Mouse (Mus musculus): ENCODE results near the gene Rint1. TPM values are rescaled to one million over a fixed set of nuclear protein-coding genes. Genes with fewer than 3 reads are reported as not detected.

Gene Rint1
- polyA plus RNA-seq (2012; rRNA removed), result 6.3 and 11.1 TPM in 2 replicates

DNA sequence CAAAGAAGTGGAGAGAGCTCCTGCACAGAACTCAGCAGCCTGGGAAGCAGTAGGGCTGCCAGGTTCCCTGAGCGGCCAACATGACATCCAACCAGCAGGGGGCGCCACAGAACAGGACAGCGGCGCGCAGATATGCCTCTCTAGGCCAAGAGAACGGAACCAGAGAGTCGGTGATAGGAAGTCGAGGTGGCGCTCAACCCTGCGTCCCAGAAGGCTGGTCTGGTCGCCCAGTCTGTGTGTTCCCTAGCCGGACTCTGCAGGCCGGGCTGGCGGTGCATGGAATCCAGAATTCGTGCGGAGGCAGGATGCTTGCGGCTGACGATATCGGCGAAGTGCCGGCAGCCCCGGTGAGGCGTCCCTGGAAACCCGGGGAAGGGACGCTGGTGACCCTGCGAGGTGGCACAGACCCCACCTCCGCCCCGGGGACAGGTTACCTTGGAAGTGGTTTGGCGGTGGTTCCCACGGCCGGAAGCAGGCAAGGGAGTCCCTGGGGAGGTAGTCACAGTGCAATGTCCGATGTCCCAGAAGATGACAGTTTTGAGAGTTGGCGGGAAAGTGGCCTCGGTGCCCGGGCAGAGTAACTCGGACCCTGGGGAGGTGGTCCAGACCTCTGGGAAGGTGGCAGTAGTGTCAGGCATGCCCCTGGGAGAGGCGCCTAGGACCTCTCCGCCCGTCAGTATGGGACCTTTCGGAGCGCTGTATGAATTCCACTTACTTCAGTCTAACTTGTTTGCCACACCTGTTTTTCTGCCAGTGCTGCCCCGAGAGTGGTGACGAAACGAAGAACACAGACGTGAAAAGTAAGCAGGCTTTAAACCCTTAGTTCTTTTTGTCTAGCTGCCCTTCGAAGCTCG lies at the start of gene Rint1:
Rint1 (plus strand) TSS at position 176 of the 854 bp plus-strand sequence.
- DNase-seq (ENCODE audit: low read depth, low spot score), result peak; percentile 91
- 1% methylated on average over 47 of the region's 47 CpGs for WGBS

GRCm38 (mm10) chr5:23743261-23743660 lies 44.2 kb upstream of the Rint1 start:
- 96% methylated on average over 12 of the region's 12 CpGs for WGBS
- DNase-seq (ENCODE audit: low read depth, low spot score), result no peak

GRCm38 (mm10) chr5:23749882-23750281 lies 37.6 kb upstream of the Rint1 start:
- DNase-seq (ENCODE audit: low read depth, low spot score), result no peak
- WGBS, result 63% methylated on average over 2 of the region's 2 CpGs

DNA sequence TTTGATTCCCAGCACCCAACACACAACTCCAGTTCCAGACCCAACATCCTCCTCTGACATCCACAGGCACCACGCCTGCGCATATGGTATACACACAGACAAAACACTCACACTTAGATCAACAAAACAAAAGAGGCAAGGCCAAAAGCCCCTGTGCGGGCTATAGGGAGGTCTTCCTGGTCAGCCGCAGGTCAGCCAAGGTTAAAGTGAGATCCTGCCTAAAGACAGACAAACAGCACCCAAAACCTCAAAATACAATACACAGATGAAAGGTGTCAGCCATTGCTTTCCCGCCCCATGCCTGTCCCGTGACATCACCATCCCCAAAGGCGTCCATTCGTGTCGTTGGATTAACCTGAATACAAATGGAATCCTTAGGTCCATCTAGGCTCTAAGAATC lies 31.9 kb upstream of the Rint1 start:
- DNase-seq (ENCODE audit: low read depth, low spot score), result no peak
- 98% methylated on average over 9 of the region's 9 CpGs for WGBS

GRCm38 (mm10) chr5:23756368-23756767 lies 31.1 kb upstream of the Rint1 start:
- 95% methylated on average over 4 of the region's 4 CpGs for WGBS
- DNase-seq (ENCODE audit: low read depth, low spot score), result no peak

- WGBS, result 42% methylated on average over 2 of the region's 2 CpGs
- no peak for DNase-seq (ENCODE audit: low read depth, low spot score)
Measured at GRCm38 (mm10) chr5:23758633-23759032, 28.9 kb upstream of the Rint1 start.

- WGBS, result 91% methylated on average over 6 of the region's 6 CpGs
Measured at GRCm38 (mm10) chr5:23762531-23762930, 25.0 kb upstream of the Rint1 start.

DNA sequence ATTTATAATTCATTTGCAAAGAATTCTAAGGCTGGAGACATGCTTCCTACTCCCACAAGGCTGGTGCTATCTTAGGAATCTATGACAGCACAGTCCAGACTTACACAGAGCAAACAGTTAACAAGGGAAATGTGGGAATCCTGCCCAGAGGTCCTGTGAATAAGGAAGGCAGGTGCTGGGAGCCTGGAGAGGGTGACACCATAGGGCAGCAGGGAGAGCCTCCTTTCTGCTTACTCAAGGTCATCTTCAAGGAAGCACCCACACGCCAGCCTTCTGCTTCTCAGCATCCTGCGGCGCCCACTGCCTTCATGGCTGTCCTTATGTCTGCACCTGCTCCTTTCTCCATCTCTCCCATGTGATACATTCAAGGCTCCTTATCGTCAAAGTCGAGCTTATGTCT lies 23.0 kb upstream of the Rint1 start:
- DNase-seq (ENCODE audit: low read depth, low spot score), result no peak
- WGBS, result 93% methylated on average over 5 of the region's 5 CpGs

More at GRCm38 (mm10) chr5:23762531-23762930, 25.0 kb upstream of the Rint1 start:
- no peak for DNase-seq (ENCODE audit: low read depth, low spot score)

DNA sequence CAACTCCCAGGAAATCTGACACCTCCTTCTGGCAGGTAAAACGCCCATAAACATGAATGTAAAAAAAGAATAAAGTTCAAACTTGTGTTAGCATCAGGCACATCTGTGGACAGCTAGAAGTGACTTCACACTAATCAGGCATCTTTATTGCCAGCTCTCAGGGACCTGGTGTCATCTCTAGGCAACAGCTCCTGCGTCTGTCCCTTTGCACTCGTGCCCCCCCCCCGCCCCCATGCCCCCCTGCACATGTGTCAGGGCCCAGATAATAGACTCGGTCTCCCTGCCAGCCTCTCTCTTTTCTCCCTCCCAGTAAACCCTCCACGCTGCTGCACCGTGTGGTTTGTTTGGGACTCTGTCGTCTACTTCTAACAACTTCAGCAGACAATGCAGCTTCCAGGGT lies 16.4 kb upstream of the Rint1 start:
- 46% methylated on average over 8 of the region's 8 CpGs for WGBS
- no peak for DNase-seq (ENCODE audit: low read depth, low spot score)

DNA sequence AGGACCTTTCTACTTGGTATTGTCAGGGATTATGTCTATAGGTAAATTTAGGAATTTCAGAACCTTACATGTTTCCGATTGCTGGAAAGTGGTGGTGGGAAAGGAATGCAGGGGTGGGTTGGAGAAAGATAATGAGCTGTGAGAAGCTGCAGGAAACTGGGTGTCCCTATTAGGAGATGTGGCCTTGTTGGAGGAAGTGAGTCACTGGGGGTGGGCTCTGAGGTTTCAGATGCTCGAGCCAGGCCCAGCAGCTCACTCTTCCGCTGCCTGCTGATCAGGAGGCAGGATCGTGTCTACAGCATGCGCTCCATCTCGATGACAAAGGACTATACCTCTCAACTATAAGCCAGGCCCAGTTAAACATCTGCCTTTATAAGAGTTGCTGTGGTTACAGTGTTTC lies 13.3 kb upstream of the Rint1 start:
- DNase-seq (ENCODE audit: low read depth, low spot score), result no peak
- 85% methylated on average over 6 of the region's 6 CpGs for WGBS

DNA sequence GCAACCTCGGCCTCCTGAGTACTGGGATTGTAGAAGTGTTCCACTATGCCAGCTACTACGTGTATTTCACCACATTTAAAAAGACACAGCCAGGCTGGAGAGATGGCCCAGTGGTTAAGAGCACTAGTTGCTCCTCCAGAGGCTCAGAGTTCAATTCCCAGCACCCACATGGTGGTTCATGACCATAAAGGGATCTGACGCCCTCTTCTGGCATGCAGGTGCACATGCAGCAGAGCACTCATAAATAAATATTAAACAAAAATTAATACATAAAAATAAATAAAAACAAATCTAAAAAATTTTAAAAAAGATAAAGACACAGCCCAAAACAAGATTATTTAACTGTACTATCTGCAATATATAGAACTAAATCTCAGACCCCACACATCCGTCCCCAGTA lies 7.0 kb upstream of the Rint1 start:
- WGBS, result 85% methylated on average over 4 of the region's 4 CpGs
- no peak for DNase-seq (ENCODE audit: low read depth, low spot score)

DNA sequence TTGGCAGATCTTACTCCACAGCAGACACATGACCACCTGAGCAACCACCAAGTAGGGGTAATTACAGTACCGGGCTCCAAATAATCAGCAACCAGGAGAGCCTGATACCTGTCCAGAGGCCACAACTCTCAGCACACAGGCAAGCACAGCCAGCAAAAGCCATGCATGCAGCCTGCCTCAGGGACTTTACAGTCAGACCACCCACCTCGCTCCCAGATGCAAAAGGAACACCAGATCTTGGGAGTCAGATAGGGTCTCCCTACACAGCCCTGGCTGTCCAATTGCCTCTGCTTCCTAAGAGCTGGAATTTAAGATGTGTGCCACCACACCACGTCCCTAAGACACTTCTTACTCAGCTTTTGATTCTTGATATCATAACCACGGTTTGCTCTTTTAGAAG lies 6.3 kb upstream of the Rint1 start:
- DNase-seq (ENCODE audit: low read depth, low spot score), result no peak
- 65% methylated on average over 4 of the region's 4 CpGs for WGBS

DNA sequence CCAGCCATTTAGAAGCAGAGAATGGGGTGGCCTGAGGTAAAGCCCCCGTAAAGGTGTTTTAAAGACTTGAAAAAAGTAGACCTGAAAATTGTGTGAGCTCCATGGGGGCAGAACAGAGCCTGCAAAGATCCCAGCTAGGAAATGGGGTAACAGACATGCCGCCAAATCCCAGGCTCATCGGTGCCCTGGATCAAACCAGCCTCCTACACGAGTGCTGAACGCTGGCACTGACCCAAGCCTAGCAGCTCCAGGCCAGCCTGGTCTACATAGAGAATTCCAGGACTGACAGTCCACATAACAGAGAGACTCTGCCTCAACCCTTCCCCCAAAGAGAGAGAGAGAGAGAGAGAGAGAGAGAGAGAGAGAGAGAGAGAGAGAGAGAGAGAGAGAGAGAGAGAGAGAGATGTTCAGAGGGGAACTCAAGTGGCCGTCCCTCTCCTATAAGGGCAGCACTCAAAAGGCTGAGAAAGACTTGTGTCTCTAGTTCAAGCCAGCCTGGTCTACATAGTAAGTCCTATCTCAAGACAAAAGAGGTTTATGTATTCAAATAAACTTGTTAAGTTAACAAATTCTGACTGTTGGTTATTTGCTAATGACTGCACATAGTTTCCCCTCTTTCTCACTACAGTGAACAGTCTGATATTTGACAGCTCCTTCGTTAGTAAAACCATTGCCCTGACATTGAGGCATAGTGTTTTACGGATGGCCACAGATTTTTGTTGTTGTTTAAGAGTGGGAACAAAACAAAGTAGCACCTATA lies 5.3 kb upstream of the Rint1 start:
- no peak for DNase-seq (ENCODE audit: low read depth, low spot score)
- 37% methylated on average over 8 of the region's 8 CpGs for WGBS

DNA sequence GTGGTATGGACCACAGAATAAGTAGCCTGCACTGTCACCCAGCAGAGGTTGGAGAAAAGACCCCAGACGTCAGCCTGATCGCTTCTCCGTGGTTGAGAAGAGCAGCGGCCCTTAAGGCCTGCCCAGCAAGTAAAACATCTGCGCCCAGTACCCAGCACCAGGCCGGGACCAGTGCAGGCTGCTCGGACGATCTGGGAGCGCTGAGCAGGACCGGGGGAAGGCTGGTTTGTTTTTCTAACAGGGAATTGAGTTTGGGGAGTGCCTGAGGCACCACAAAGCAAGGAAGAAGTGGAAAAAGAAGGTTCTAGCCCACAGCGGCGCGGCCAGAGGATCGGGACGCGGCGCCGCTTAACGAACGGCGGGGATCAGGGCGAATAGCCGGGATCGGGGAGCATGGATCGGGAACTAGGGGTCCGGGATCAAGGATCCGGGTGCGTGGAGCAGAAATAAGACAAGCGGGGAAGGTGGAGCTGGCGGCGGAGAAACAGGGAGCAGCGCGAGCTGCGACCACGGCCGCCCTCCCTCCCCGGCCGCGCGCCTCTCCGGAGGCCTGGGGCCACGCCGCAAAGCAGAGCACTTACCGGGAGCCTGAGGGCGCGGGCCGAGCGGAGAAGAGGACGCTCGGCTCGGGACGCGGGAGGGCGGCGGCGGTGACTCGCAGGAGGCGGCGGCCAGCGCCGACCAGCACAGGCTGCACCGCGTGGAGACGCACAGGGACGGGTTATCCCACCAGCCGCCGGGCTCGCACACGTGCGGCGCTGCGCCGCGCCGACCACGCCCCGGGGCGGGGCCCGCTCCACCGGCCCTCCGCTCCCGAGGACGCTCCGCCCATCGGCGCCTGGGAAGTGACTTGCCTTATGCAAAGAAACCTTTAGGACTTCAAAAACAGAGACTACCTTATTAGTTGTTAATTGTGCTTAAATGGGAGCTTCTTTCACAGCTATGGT lies 4.3 kb upstream of the Rint1 start, which contains the start of gene Pus7:
Pus7 (minus strand) TSS at position 781 of the 947 bp plus-strand sequence.
- WGBS, result under 1% methylated on average over 86 of the region's 86 CpGs

DNA sequence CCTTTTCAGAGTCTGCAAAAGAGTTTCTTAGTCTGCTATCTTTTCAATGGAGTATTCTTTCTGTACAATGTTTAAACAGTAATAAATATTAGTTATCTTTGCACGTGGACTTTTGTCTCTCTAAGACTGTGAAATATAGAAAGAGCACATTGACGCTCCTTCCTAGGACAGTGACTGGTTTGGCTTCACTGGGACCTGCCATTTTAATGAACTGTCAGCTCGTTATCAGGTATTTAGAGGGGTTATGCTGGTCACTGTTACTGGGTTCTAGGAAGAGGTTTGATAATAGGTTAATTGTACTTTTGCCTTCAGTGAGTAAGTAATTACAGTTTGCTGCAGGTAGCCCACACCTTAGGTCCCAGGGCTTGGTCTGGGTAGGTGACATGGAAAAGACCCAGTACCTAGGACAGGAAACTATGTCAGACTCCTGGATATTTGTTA lies 899 bp downstream of the Rint1 start:
- no peak for DNase-seq (ENCODE audit: low read depth, low spot score)
- WGBS, result 17% methylated on average over 3 of the region's 3 CpGs

More for the DNA sequence above, 4.3 kb upstream of the Rint1 start, which contains the start of gene Pus7:
- peak; percentile 76 for DNase-seq (ENCODE audit: low read depth, low spot score)

DNA sequence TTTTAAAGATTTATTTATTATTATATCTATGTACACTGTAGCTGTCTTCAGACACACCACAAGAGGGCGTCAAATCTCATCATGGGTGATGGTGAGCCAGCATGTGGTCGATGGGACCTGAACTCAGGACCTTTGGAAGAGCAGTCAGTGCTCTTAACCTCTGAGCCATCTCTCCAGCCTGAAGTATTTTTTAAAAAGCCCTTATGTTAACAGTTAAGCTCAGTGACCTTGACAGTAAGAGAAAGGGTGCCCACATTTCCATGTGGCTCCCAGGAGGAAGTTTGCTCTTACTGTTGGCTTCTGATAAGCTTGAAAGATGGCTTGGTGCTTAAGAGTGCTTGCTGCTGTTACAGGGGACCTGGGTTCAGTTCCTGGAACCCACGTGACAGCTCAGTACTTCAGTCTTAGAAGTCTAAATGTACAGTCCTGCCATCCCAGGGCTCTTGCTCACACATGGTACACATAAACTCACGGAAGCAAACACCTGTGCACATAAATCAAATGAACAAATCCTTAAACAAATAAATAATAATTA lies 1.6 kb downstream of the Rint1 start:
- DNase-seq (ENCODE audit: low read depth, low spot score), result no peak

GRCm38 (mm10) chr5:23792726-23793125 lies 5.2 kb downstream of the Rint1 start:
- WGBS, result 94% methylated on average over 2 of the region's 2 CpGs
- no peak for DNase-seq (ENCODE audit: low read depth, low spot score)

More for the DNA sequence above, 1.6 kb downstream of the Rint1 start:
- WGBS, result 83% methylated on average over 4 of the region's 4 CpGs

- 89% methylated on average over 5 of the region's 5 CpGs for WGBS
- DNase-seq (ENCODE audit: low read depth, low spot score), result no peak
Measured at GRCm38 (mm10) chr5:23814841-23815240, 27.3 kb downstream of the Rint1 start.

DNA sequence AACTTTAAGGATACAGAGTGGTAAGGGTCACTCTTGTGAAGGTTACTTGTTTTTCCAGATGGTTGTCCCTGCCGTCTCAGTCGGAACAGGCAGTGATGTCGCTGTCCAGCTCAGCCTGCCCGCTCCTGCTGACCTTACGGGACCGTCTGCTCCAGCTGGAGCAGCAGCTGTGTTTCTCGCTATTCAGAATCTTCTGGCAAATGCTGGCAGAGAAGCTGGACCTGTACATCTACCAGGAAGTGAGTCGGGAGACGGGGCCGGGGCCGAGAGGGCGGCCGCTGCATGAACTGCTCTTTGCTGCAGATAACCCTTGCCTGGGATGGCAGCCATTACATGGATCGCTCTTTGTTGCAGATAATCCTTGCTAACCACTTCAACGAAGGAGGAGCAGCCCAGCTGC lies 29.2 kb downstream of the Rint1 start:
- WGBS, result 92% methylated on average over 15 of the region's 15 CpGs
- DNase-seq (ENCODE audit: low read depth, low spot score), result no peak
